Mouse (Mus musculus): ENCODE measurements around the gene Zfp819.
A peak's percentile ranks its signal among the peaks of the same experiment; 100 is the strongest.

Zfp819 gene

DNA sequence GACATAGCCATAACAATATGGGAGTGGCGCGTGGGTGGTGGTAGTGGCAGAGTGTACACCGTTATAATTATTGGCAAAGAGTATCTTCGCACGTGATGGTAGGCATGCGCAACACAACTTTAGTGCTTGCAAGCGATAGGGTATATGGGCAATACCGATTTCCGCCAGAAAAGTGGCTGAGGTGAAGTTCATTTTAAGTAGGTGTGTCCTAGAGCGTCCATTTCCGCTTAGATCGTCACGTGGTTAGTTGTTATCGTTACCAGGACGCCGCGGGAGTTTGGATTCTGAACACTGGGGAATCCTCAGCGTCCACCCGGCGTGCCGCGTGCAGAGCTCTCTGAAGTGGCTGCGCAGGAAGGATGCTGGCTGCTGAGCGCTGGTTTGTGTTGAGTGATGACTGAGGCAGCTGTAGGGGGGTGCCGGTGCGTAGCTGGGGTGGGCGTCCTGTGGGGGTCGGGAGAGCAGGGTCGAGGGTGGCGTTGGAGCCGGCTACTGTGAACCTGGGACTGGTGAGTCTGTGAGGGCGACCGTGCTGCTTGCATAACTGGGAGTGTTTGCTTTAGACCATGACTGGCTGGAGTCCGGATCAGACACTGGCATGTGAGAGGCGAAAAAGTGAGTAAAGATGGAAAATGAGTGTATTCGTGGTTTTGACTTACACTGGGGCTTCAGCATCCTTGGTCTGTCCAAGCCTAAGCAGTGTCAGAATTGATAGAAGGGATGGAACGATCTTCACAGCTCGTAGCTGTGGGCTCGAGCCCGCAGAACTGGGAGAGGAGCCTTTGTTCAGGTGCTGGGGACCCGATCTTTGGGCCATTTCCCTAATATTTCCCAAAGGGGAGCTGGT, at the start of gene Zfp819:
Gene Zfp819, plus strand, starts transcription at position 274 of the 847 bp plus-strand sequence.
- peak; percentile 74 for DNase-seq (ENCODE audit: low spot score)

- peak; percentile 94 for DNase-seq (ENCODE audit: low spot score)
Observed at GRCm38 (mm10) chr7:43562006-43562633, 44.8 kb upstream of the Zfp819 start, which contains the start of gene Zfp658. Zfp658 (plus strand) TSS chr7:43562256.

GRCm38 (mm10) chr7:43562651-43563070, 44.3 kb upstream of the Zfp819 start:
- peak; percentile 26 for DNase-seq (ENCODE audit: low spot score)

GRCm38 (mm10) chr7:43563300-43563699, 43.7 kb upstream of the Zfp819 start:
- no peak for DNase-seq (ENCODE audit: low spot score)

- no peak for DNase-seq (ENCODE audit: low spot score)
Observed at GRCm38 (mm10) chr7:43571216-43571615, 35.8 kb upstream of the Zfp819 start.

DNA sequence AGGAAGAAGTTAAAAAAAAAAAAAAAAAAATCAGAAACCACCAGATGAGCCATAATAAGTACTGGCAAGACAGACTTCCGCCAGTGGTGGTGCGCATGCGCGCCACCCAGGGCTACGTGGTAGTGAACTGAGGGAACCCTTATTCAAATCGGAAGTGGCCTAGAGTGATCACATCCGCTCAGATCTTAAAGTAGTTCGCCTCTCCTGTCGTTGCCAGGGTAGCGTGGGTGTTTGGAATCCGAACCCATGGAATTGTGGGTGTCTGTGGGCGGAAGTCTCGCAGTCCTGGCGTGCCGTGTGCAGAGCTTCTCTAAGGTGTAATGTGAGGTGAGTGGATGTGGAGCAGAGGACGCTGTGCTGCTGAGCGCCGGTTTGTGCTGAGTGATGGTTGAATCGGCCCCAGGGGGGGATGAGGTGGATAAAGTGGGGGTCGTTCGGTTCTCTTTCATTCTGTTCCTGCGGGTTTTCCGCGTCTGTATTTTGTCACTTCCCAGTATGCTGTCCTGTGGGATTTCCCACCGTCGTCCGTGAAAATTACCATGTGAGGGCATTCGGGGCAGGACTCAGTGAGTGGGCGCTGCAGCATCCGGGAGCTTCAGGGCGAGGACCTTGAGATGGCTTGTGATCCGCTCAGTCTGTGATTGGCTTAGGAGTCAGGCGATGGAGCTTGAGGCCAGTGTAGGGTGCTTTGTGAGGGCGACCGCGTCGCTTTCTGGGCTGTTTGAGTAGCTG, 27.4 kb upstream of the Zfp819 start, which contains the start of gene Zfp719:
Gene Zfp719, plus strand, starts transcription at position 171 of the 732 bp plus-strand sequence.
- DNase-seq (ENCODE audit: low spot score), result peak; percentile 98

GRCm38 (mm10) chr7:43580526-43580925, 26.4 kb upstream of the Zfp819 start:
- no peak for DNase-seq (ENCODE audit: low spot score)

DNA sequence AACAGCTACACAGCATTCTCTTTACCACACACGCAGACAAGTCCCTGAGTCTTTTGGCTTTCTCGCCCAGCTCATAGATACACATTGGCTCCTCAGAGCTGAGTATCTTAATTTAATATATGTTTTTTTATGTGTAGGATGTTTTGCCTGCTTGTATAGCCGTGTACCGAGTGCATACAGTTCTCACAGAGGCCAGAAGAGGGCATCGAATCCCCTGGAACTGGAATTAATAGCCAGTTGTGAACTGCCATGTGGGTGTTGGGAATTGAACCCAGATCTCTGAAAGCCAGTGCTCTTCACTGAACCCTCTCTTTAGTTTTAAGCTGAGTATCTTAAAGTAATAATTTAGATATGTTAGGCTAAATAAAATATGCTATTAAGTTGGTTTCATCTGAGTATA, 22.2 kb upstream of the Zfp819 start:
- no peak for DNase-seq (ENCODE audit: low spot score)

DNA sequence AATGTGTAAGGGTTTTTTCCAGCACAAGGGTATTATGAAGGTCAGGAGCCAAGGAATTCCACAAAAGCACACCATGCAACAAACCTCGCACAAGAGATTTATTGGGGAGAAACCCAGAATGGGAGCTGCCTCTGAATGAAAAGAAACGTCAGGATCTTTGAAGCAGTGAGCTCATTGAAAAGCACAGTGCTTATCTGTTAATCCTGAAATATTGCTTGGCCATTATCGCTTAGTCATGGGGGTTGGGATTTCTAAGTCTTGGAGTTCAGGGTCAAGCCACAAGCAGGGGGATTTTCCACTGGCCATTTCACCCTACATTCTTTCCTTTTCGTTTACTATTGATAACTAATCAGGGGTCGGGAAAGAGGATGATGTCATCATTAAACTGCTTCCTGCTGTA, 5.1 kb upstream of the Zfp819 start:
- no peak for DNase-seq (ENCODE audit: low spot score)

GRCm38 (mm10) chr7:43607743-43608287, 846 bp downstream of the Zfp819 start:
- DNase-seq (ENCODE audit: low spot score), result no peak

GRCm38 (mm10) chr7:43608316-43608824, 1.4 kb downstream of the Zfp819 start:
- no peak for DNase-seq (ENCODE audit: low spot score)

DNA sequence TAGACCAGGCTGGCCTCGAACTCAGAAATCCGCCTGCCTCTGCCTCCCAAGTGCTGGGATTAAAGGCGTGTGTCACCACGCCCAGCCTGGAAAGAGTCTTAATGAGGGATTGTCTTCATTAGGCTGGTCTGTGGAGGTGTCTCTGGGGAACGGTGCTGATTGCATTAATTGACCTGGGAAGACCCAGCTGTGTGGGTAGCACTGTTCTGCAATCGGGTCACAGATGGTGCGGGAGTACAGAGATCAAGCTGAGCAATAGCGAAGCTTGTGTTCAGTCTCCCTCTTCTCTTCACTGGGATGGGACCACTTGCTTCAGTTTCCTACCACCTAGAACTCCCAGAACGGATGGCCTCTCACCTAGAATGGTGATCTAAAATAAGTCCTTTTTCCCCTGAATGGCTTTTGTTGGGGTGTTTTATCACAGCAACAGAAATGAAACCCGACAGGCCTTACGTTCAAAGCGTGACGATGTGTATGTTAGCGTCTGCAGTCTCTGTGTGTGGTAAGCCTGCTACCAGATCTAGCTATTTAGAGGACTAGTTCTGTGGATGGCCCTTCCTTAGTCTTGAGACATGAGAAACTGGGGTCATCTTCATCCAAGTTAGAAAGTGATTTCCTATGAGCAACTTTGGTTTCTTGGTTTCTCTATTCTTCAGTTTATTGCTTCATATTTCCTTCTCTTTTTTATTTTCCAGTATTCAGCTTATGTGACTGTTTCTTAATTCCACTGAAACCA, 7.0 kb downstream of the Zfp819 start:
- no peak for DNase-seq (ENCODE audit: low spot score)

DNA sequence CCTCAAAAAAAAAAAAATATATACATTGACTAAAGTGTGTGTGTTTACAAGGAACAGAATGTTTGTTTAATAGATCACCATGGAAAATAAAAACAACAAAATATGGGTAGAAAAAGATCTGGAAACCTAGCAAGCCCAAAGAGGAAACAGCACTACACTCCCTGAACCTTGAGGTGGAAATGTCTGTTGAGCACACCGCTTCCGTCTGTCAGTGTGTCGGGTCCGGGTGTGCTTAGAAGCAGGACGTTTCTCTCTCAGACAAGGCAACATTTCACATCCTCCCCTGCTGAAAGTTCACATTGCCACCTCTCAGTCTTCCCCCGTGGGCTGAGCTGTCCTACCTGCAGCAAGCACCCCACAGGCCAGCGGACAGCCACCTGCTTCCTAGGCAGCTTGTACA, 16.0 kb downstream of the Zfp819 start:
- DNase-seq (ENCODE audit: low spot score), result no peak

GRCm38 (mm10) chr7:43623819-43624218, 16.9 kb downstream of the Zfp819 start:
- no peak for DNase-seq (ENCODE audit: low spot score)

DNA sequence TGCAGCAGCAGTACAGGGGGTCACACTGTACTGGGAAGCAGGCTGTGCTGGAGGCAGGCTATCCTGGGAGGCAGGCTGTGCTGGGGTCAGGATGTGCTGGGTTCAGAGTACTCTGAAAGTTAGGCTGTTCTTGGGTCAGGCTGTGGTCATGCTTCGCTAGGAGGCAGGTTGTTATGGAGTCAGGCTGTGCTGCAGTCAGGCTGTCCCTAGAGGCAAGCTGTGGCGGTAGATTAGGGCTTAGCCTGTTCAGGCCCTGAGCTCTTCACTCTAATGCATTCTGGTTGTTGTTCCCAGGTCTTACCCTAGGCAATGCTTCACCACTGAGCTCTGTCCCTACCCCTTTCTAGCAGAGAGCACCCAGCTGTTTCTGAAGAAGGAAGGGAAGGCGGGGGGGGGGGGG, 18.1 kb downstream of the Zfp819 start:
- no peak for DNase-seq (ENCODE audit: low spot score)

- DNase-seq (ENCODE audit: low spot score), result no peak
Observed at GRCm38 (mm10) chr7:43625794-43626422, 18.9 kb downstream of the Zfp819 start.

- no peak for DNase-seq (ENCODE audit: low spot score)
Observed at GRCm38 (mm10) chr7:43633940-43634339, 27.0 kb downstream of the Zfp819 start.

DNA sequence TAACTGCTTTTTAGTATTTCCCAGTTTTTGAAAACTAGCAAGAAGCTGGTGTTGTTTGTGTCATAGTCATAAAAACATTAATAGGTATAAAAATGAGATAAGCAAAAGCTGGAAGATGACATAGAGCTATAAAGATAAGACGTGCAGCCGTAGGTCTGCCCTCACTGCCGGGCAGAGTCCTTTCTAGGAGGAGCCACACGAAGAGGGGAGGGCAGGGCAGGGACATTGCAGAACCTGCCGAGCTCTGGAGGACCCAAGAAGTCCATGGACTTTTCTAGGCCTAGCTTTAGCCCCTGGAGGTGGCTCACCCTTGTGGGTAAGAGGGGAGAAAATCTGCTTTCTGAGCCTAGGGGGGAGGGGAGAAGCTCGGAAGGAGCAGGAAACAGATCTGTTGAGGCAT, 27.5 kb downstream of the Zfp819 start, which contains the start of gene Ceacam18:
Gene Ceacam18, plus strand, starts transcription at position 208 of the 400 bp plus-strand sequence.
- no peak for DNase-seq (ENCODE audit: low spot score)

GRCm38 (mm10) chr7:43636194-43636593, 29.2 kb downstream of the Zfp819 start:
- no peak for DNase-seq (ENCODE audit: low spot score)

- no peak for DNase-seq (ENCODE audit: low spot score)
Observed at GRCm38 (mm10) chr7:43637118-43637517, 30.1 kb downstream of the Zfp819 start.

GRCm38 (mm10) chr7:43642587-43642986, 35.6 kb downstream of the Zfp819 start:
- no peak for DNase-seq (ENCODE audit: low spot score)

All from T-cell, adult 2 months (primary cell).